Mouse (Mus musculus): Measurements from ENCODE around the gene Rnpepl1. TPM values are rescaled to one million over a fixed set of nuclear protein-coding genes. Genes with fewer than 3 reads are reported as not detected.
"Not testable (repeated sequence)": the region's sequence is repeated elsewhere in the genome, so short reads cannot be mapped to it uniquely, and the experiment has no call there.

Gene Rnpepl1
- polyA plus RNA-seq, 1 experiment from 2014 or later: 36.2 TPM

- Histone ChIP-seq H3K4me2 (no peak overlapping the region), H3K27me3 (no peaks in the 10 kb centered on the region), H3K27ac (replicated peaks) (no peak overlapping the region), H3K4me1 (replicated peaks) (no peaks in the 10 kb centered on the region), H3K9ac (no peak overlapping the region), H3K9me3 (no peaks in the 10 kb centered on the region), H3K4me3 (no peak overlapping the region), H3K36me3 (no peaks in the 10 kb centered on the region; the same call in 1 of the 2 replicates)
- WGBS: 76% methylated on average over 2 of the region's 2 CpGs
- ATAC-seq (ENCODE audit: low FRiP score, low read depth): no peak
Observed at GRCm38 (mm10) chr1:92953641-92954040, 43.1 kb downstream of the Rnpepl1 start.

GRCm38 (mm10) chr1:92956571-92957335, 46.2 kb downstream of the Rnpepl1 start:
- H3K27ac ChIP-seq (replicated peaks); H3K27me3 ChIP-seq; H3K9ac ChIP-seq; H3K9me3 ChIP-seq; H3K4me1 ChIP-seq (replicated peaks); H3K36me3 ChIP-seq; H3K4me3 ChIP-seq: not testable (repeated sequence)
- 10% methylated on average over 11 of the region's 11 CpGs for WGBS
- H3K4me2 ChIP-seq: peak overlapping the region; percentile 44
- ATAC-seq (ENCODE audit: low FRiP score, low read depth): peak; percentile 30; the same call in 1 of the 2 replicates

- no peak overlapping the region for H3K27ac ChIP-seq (replicated peaks)
- H3K4me2 ChIP-seq: no peak overlapping the region
- H3K9me3 ChIP-seq: no peaks in the 10 kb centered on the region
- no peaks in the 10 kb centered on the region for H3K4me1 ChIP-seq (replicated peaks)
- H3K36me3 ChIP-seq: no peaks in the 10 kb centered on the region
- H3K4me3 ChIP-seq: no peak overlapping the region
- no peak overlapping the region for H3K9ac ChIP-seq
- ATAC-seq (ENCODE audit: low FRiP score, low read depth): no peak
- 91% methylated on average over 1 of the region's 1 CpGs for WGBS
- H3K27me3 ChIP-seq: no peaks in the 10 kb centered on the region
Observed at GRCm38 (mm10) chr1:92958999-92959398, 48.4 kb downstream of the Rnpepl1 start.

GRCm38 (mm10) chr1:92970791-92971190, 60.2 kb downstream of the Rnpepl1 start:
- H3K4me2 ChIP-seq; H3K27ac ChIP-seq (replicated peaks); H3K9ac ChIP-seq; H3K27me3 ChIP-seq; ATAC-seq (ENCODE audit: low FRiP score, low read depth); H3K4me3 ChIP-seq; H3K9me3 ChIP-seq; H3K36me3 ChIP-seq; H3K4me1 ChIP-seq (replicated peaks): not testable (repeated sequence)
- WGBS: 89% methylated on average over 6 of the region's 6 CpGs

DNA sequence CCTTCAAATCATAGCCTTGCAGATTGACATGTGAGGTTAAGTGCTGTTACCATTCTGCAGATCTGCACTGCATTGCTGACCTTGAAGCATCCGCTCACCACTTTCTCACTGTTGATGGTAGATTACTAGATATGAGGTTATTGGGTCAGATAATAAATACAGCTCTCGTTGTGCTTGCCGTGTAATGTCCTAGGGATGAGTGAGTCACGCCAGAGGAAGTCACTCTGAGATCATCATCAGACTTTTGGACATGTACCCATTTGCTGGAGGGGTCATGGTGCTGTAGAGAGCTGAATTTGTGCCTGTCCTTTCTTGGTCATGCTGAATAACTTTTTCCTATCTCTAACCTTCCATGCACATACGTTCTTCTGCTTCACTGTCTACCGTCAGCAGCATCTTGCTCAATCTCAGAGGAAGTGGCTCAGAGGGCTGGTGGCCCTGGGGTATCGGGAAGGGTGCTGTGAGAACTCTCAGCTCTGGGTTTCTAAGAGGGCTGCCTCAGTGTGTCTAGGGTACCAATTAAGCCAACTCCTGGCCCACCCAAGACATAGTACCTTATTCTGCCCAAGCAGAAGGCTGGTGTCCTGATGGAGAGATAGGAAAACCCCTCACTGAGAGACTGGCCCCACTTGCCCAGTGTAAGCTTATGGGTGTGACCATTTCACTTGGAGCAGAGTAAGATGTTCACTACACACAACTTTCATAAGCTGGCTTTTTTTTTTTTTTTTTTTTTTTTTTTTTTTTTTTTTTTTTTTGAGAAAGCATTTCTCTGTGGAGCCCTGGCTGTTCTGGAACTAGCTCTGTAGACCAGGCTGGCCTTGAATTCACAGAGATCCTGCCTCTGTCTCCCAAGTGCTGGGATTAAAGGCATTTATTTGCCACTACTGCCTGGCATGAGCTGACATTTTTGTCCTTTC, 61.6 kb downstream of the Rnpepl1 start:
- 92% methylated on average over 7 of the region's 7 CpGs for WGBS
- no peak overlapping the region for H3K9ac ChIP-seq

GRCm38 (mm10) chr1:92972854-92973253, 62.3 kb downstream of the Rnpepl1 start:
- Histone ChIP-seq H3K27ac (replicated peaks) (no peak overlapping the region), H3K9ac (no peak overlapping the region), H3K4me3 (no peak overlapping the region), H3K4me2 (no peak overlapping the region), H3K36me3 (no peaks in the 10 kb centered on the region), H3K9me3 (no peaks in the 10 kb centered on the region), H3K4me1 (replicated peaks) (no peaks in the 10 kb centered on the region), H3K27me3 (no peaks in the 10 kb centered on the region)
- 81% methylated on average over 1 of the region's 1 CpGs for WGBS
- no peak for ATAC-seq (ENCODE audit: low FRiP score, low read depth)

More for the DNA sequence above, 61.6 kb downstream of the Rnpepl1 start:
- H3K4me2 ChIP-seq: no peak overlapping the region
- no peaks in the 10 kb centered on the region for H3K9me3 ChIP-seq
- no peak overlapping the region for H3K4me3 ChIP-seq
- H3K4me1 ChIP-seq (replicated peaks): no peaks in the 10 kb centered on the region
- ATAC-seq (ENCODE audit: low FRiP score, low read depth): no peak
- no peaks in the 10 kb centered on the region for H3K27me3 ChIP-seq
- H3K36me3 ChIP-seq: no peaks in the 10 kb centered on the region
- no peak overlapping the region for H3K27ac ChIP-seq (replicated peaks)

Other genes starting within 250 kb of the Rnpepl1 start
- 64.5 and 71.2 TPM in 2 replicates for gene Gpc1, start 79.1 kb upstream of the Rnpepl1 start, polyA plus RNA-seq (2015; fragmentation: Nextera tagmentation; extraction: Ambion mirVana)
- gene Ankmy1, start 7.9 kb upstream of the Rnpepl1 start, polyA plus RNA-seq (2015; fragmentation: Nextera tagmentation; extraction: Ambion mirVana): 0.56 and 0.61 TPM in 2 replicates
- gene Dusp28, start 3.8 kb upstream of the Rnpepl1 start, polyA plus RNA-seq (2015; fragmentation: Nextera tagmentation; extraction: Ambion mirVana): 16.6 and 17.3 TPM in 2 replicates
- gene Capn10, start 23.6 kb downstream of the Rnpepl1 start, polyA plus RNA-seq (2015; fragmentation: Nextera tagmentation; extraction: Ambion mirVana): 59.2 and 62.3 TPM in 2 replicates
- gene Gpr35, start 40.1 kb downstream of the Rnpepl1 start, polyA plus RNA-seq (2015; fragmentation: Nextera tagmentation; extraction: Ambion mirVana): 0.54 and 0.79 TPM in 2 replicates
- not detected in 2 replicates for gene Aqp12, start 95.6 kb downstream of the Rnpepl1 start, polyA plus RNA-seq (2015; fragmentation: Nextera tagmentation; extraction: Ambion mirVana)
- gene Kif1a, start 191.2 kb downstream of the Rnpepl1 start, polyA plus RNA-seq (2015; fragmentation: Nextera tagmentation; extraction: Ambion mirVana): 456 and 490 TPM in 2 replicates
- not detected in 2 replicates for gene Agxt, start 224.5 kb downstream of the Rnpepl1 start, polyA plus RNA-seq (2015; fragmentation: Nextera tagmentation; extraction: Ambion mirVana)